8 mouse cellular contexts compared by ENCODE assay signal in the genomic region with DNA sequence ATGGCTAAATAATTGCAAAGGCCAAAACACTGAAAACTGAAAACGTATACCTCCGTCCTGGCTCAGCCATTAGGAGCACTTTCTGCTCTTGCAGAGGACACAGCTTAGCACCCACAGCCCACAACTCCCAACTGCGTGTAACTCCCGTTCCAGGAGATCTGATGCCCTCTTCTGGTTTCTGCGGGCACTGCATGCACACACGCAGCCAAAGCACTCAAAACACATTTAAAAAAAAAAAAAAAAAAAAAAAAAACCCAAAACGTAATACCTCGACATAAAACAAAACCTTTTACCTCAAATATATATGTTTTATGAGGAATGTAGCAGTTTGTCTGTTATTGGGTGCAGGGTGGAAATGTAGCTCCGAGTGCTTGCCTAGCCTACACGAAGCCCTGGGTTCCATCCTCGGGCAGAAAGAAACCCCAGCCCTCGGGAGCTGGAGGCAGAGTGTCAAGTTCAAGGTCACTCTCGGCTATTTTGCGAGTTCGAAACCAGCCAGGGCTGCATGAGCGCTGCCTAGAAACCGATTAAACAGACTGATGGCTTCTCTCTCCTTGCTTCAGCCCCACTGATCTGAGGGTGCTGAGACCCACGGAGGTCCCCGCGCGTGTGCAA. TPM values are rescaled to one million over a fixed set of nuclear protein-coding genes. Genes with fewer than 3 reads are reported as not detected.
DNase-seq lines count a peak whose midpoint lies in the region; ATAC-seq lines count a peak whose summit lies in the region.

No protein-coding gene starts in this region.

- H3K27ac ChIP-seq in embryonic facial prominence, embryonic 14.5 days (replicated peaks; ENCODE audit: low read depth, low read length): peak overlapping the region; percentile 92
- H3K27ac ChIP-seq in kidney, embryonic 14.5 days (ENCODE audit: low read depth, low read length): peak overlapping the region; percentile 89
- H3K27ac ChIP-seq in limb, embryonic 15.5 days: peak overlapping the region; percentile 89

- peaks cover 14% of the 10 kb centered on the region for H3K36me3 ChIP-seq in embryonic facial prominence, embryonic 14.5 days (ENCODE audit: control insufficient read depth, insufficient read depth, low read length)
- H3K36me3 ChIP-seq in kidney, embryonic 14.5 days (ENCODE audit: control insufficient read depth, insufficient read depth, low read length): peaks cover 26% of the 10 kb centered on the region
- H3K36me3 ChIP-seq in limb, embryonic 15.5 days: peaks cover 14% of the 10 kb centered on the region

- peak overlapping the region; percentile 91 for H3K9ac ChIP-seq in embryonic facial prominence, embryonic 14.5 days (ENCODE audit: low read depth, low read length)
- H3K9ac ChIP-seq in kidney, embryonic 14.5 days (ENCODE audit: low read depth, low read length): peak overlapping the region; percentile 75
- H3K9ac ChIP-seq in limb, embryonic 15.5 days: peak overlapping the region; percentile 55; the same call in 1 of the 2 replicates

- ATAC-seq in embryonic facial prominence, embryonic 14.5 days (ENCODE audit: low read depth): peak; percentile 12
- peak; percentile 34 for ATAC-seq in kidney, embryonic 14.5 days (ENCODE audit: low FRiP score, low TSS enrichment)
- ATAC-seq in limb, embryonic 15.5 days (ENCODE audit: insufficient number of reproducible peaks, low FRiP score, low TSS enrichment, low read depth): 0 out of 2 replicates have a peak, but pooled peaks have one; percentile 15

- no peaks in the 10 kb centered on the region for H3K9me3 ChIP-seq in embryonic facial prominence, embryonic 14.5 days (ENCODE audit: control insufficient read depth, low read length)
- H3K9me3 ChIP-seq in kidney, embryonic 14.5 days (ENCODE audit: control insufficient read depth, low read length): no peaks in the 10 kb centered on the region
- H3K9me3 ChIP-seq in limb, embryonic 15.5 days: no peaks in the 10 kb centered on the region

- H3K4me2 ChIP-seq in embryonic facial prominence, embryonic 14.5 days (ENCODE audit: low read depth, low read length): peak overlapping the region; percentile 76
- H3K4me2 ChIP-seq in kidney, embryonic 14.5 days (replicated peaks; ENCODE audit: low read depth, low read length): peak overlapping the region; percentile 77
- peak overlapping the region; percentile 79 for H3K4me2 ChIP-seq in limb, embryonic 15.5 days

- H3K27me3 ChIP-seq in embryonic facial prominence, embryonic 14.5 days (replicated peaks; ENCODE audit: control insufficient read depth, insufficient read depth, low read length): no peaks in the 10 kb centered on the region
- H3K27me3 ChIP-seq in kidney, embryonic 14.5 days (ENCODE audit: control insufficient read depth, insufficient read depth, low read length): no peaks in the 10 kb centered on the region
- no peaks in the 10 kb centered on the region for H3K27me3 ChIP-seq in limb, embryonic 15.5 days

- peaks cover 13% of the 10 kb centered on the region for H3K4me1 ChIP-seq in embryonic facial prominence, embryonic 14.5 days (ENCODE audit: control insufficient read depth, insufficient read depth, low read length)
- peaks cover 4% of the 10 kb centered on the region for H3K4me1 ChIP-seq in kidney, embryonic 14.5 days (ENCODE audit: control insufficient read depth, insufficient read depth, low read length)
- peaks cover 17% of the 10 kb centered on the region for H3K4me1 ChIP-seq in limb, embryonic 15.5 days

- 2% methylated on average over 21 of the region's 21 CpGs for WGBS in embryonic facial prominence, embryonic 14.5 days
- 3% methylated on average over 21 of the region's 21 CpGs for WGBS in kidney, embryonic 14.5 days
- under 1% methylated on average over 21 of the region's 21 CpGs for WGBS in limb, embryonic 15.5 days

- peak; percentile 90 for DNase-seq in 3T3-L1 (ENCODE audit: low read depth, low spot score)
- DNase-seq in adrenal gland, postnatal 4 days (ENCODE audit: low spot score in 2 of 2): peak; percentile 64 to 77
- DNase-seq in embryonic facial prominence, embryonic 14.5 days (ENCODE audit: low spot score): peak; percentile 89
- peak; percentile 58 to 84 for DNase-seq in heart, adult 9 months (ENCODE audit: low spot score in 2 of 2)
- DNase-seq in monocyte, adult 2 months (ENCODE audit: low read depth in 1 of 2, low spot score in 2 of 2): peak; percentile 57 to 79
- peak; percentile 75 to 80 for DNase-seq in spleen, postnatal 36 days (ENCODE audit: low spot score in 2 of 2)

- H3K4me3 ChIP-seq in embryonic facial prominence, embryonic 14.5 days (ENCODE audit: low read depth, low read length): peak overlapping the region; percentile 91
- peak overlapping the region; percentile 94 for H3K4me3 ChIP-seq in kidney, embryonic 14.5 days (ENCODE audit: low read length)
- H3K4me3 ChIP-seq in limb, embryonic 15.5 days: peak overlapping the region; percentile 86

RNA-seq across cellular contexts. Expression of a gene that starts 0.5 kb away (rescaled TPM):
- total RNA-seq in adrenal gland, postnatal 4 days (2021): 10 to 100 TPM; 21.3 to 25.8 TPM
- polyA plus RNA-seq in embryonic facial prominence, embryonic 14.5 days (2014; fragmentation: Nextera tagmentation; extraction: Ambion mirVana): 19.7 and 22.8 TPM in 2 replicates
- 14.3 and 26.9 TPM in 2 replicates for polyA plus RNA-seq in kidney, embryonic 14.5 days (2014; fragmentation: Nextera tagmentation; extraction: Ambion mirVana)
- 18.7 and 19.3 TPM in 2 replicates for polyA plus RNA-seq in limb, embryonic 15.5 days (2015; fragmentation: Nextera tagmentation; extraction: Ambion mirVana)

RNA-seq across cellular contexts. Expression of a gene that starts 34.9 kb away (rescaled TPM):
- total RNA-seq in adrenal gland, postnatal 4 days (2021): not detected
- not detected in 2 replicates for polyA plus RNA-seq in embryonic facial prominence, embryonic 14.5 days (2014; fragmentation: Nextera tagmentation; extraction: Ambion mirVana)
- polyA plus RNA-seq in kidney, embryonic 14.5 days (2014; fragmentation: Nextera tagmentation; extraction: Ambion mirVana): not detected in 2 replicates
- not detected in 2 replicates for polyA plus RNA-seq in limb, embryonic 15.5 days (2015; fragmentation: Nextera tagmentation; extraction: Ambion mirVana)

RNA-seq across cellular contexts. Expression of a gene that starts 43.0 kb away (rescaled TPM):
- not detected for total RNA-seq in adrenal gland, postnatal 4 days (2021)
- polyA plus RNA-seq in embryonic facial prominence, embryonic 14.5 days (2014; fragmentation: Nextera tagmentation; extraction: Ambion mirVana): 0.08 and 0.14 TPM in 2 replicates
- 0.24 TPM in 1 of 2 replicates, not detected in the other for polyA plus RNA-seq in kidney, embryonic 14.5 days (2014; fragmentation: Nextera tagmentation; extraction: Ambion mirVana)
- not detected in 2 replicates for polyA plus RNA-seq in limb, embryonic 15.5 days (2015; fragmentation: Nextera tagmentation; extraction: Ambion mirVana)

Comparison
In these comparisons a context has a peak if more than half of its experiments do, and no peak if none do; other contexts are left out.
1. Peak in every context shown above with its lines: DNase-seq, ATAC-seq, H3K4me3 ChIP-seq and H3K27ac ChIP-seq.